Mouse (Mus musculus): ENCODE results near the gene Sh3pxd2b. TPM values are rescaled to one million over a fixed set of nuclear protein-coding genes. Genes with fewer than 3 reads are reported as not detected.

The Sh3pxd2b gene
- total RNA-seq, 1 experiment from 2014 or later: 3.0 TPM

DNA sequence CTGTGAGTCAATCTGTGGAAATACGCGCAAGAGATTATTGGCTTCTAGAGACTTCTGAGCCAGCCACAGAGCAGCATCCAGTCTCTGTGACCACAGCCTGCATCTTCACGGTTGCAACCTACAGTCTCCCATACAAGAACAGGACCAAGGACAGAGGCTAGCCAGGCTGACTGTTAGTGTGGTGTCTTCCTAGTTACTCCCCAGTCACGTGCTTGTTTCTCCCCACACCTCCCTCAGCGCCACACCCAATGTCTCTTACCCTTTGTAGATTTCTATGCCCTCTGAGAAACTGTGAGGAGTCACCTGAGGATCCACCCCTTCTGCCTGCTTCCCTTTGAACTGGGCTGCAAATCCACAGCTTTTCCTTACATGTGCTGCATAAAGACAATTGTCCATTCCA is 72.4 kb downstream of the Sh3pxd2b start:
- ATAC-seq (replicated peaks; ENCODE audit: low read depth, poor library complexity, severe bottlenecking): no peak

DNA sequence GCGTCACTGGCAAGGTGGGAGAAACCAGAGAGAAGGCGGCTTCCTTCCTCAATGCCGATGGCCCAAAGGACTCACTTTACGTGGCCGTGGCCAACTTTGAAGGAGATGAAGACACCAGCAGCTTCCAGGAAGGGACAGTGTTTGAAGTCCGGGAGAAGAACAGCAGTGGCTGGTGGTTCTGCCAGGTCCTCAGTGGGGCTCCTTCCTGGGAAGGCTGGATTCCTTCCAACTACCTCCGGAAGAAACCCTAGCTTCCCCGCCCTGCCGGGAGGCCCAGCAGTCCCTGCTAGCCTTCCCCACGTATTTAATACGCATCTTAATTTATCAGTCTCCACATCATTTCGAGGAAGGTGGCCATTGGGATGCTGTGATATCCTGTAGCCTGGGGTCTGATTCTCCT is 75.7 kb downstream of the Sh3pxd2b start:
- no peak for ATAC-seq (replicated peaks; ENCODE audit: low read depth, poor library complexity, severe bottlenecking)

DNA sequence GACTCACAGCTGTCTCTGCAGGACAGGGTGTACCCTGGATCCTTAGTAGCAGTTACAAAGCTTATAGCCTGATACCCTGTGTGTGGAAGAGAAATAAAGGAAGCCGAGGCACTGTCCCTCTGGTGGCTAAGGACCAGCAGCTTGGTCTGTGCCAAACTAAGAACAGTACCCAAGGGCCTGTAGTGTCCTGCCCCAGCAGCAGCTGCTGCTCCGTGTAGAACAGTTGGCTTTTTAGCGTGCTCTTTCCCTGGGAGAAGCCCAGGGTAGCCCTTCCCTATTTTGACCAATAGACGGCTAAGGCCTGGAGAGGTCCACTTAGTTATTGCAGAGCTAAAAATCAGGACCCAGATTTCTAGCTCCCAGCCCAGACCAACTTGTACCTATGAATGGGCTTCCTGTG is 77.0 kb downstream of the Sh3pxd2b start:
- ATAC-seq (replicated peaks; ENCODE audit: low read depth, poor library complexity, severe bottlenecking): no peak

DNA sequence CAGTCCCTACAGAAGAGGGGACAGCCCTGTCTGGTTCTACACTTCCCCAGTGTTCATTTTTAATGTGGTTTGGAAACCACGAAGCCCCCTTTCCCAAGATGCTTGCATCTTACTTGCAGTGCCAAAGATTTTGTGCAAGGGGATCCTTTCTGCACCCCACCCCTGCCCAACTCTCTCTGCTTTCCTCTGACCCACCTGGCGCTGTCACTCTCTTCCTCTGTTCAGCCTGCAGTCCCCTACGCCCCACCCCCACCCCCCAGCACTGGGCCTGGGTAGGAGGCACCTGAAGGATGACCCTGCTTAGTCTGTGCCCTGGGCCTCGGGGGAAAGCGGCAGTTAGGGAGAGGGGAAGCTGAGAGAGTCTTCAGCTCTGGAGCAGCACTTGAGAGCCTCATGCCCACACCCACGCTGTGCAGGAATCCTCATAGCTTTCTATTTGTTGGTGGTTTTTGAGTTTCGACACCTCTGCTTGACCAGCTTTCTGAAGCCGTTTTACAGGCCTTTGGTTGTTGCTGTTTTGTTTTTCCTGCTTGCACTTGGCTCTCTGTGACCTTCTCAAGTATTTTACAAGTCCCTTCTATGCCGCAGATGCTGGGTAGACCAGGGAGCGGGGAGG is 77.5 kb downstream of the Sh3pxd2b start:
- ATAC-seq (replicated peaks; ENCODE audit: low read depth, poor library complexity, severe bottlenecking): no peak

DNA sequence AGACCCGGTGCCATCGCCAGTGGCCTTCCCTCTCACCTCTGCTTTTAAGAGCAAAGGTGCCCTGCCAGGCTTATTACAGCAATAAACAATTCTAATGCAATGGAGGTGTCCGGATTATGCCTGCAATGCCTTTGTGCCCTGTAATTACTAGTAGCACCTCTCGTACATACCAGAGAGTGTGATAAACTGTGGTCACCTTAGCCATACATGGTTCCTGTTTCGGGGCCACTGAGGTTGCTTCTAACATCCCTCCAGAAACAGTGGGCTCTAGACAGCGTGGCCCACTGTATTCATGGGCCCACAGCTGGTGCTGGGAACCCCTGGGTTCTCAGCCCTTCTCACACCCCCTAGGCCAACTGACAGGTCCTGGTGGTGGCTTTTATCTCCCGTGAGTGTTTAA is 79.9 kb downstream of the Sh3pxd2b start:
- ATAC-seq (replicated peaks; ENCODE audit: low read depth, poor library complexity, severe bottlenecking): peak; percentile 42; the same call in 1 of the 2 replicates

DNA sequence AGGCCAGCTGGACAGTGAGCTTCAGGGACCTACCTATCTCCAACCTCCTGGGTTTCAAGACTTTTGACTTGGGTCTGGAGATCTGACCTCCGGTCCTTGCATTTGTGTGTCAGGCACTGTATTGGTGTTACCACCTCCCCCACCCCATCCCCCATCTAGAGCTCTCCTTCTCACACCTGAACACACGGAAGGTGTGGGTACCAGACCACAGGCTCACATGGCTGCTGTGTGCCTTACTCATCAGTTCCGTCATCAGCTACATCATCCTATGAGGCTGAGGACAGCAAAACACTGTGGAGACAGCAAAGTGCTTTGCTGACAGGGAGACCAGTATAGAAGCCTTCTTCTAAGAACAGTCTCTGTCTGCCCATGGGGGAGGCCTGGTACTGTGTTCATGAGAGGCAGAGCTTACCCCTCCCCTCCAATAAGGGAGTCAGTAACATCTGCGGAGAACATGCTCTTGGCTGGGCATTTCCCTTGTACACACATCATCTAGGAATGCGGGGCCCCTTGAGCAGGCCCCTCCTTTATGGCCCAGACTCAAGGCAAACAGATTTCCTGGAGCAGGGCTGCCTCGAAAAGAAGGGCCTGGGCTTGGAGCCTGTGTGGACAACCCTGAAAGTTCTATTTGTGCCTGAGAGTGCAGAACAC is 87.9 kb downstream of the Sh3pxd2b start:
- ATAC-seq (replicated peaks; ENCODE audit: low read depth, poor library complexity, severe bottlenecking): no peak

DNA sequence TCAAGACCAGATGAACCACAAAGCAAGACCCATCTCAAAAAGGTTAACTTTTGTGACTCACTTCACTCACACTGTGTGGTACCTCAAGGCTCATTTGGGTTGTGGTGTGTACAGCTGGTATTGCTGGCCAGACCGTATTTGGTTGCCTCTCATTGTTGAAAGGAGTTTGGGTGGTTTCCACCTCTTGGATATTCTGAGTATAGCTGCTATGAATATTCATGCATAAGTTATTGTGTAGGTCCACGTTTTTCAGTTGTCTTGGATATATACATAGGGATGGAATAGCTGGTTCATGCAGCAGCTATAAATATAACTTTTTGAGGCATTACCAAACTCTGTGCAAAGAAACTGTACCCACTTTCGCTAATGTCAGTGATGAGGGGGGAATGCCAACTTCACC is 95.0 kb downstream of the Sh3pxd2b start:
- ATAC-seq (replicated peaks; ENCODE audit: low read depth, poor library complexity, severe bottlenecking): no peak

DNA sequence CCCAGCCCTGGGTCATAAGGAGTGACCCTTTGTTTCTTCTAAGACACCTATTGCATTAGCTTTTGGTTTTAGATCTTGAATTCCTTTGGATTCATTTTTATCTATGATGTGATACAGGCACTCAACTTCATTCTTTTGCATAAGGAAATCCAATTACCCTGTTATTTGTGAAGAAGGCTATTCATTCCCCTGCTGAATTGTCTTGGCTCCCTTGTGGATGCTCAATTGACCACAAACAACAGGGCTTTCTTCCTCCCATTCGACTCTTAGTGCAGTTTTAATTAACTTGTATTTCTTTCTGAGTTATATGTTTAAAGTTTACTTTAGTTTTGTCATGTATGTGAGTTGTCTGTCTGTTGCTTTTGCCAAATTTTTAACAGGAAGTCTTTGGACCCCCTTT is 96.6 kb downstream of the Sh3pxd2b start:
- no peak for ATAC-seq (replicated peaks; ENCODE audit: low read depth, poor library complexity, severe bottlenecking)

DNA sequence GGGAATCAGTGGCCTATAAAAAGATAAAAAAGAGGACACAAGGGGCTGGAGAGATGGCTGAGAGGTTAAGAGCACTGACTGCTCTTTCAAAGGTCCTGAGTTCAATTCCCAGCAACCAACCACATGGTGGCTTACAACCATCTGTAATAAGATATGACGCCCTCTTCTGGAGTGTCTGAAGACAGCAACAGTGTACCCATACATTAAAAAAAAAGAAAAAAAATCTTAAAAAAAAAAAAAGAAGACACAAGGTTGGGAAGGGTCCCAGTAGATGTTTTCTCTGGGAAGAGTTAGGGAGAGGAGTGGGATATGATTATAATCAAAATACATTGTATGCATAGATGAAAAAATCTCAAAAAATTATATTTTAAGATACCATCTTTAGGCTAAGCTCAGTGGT is 97.5 kb downstream of the Sh3pxd2b start:
- ATAC-seq (replicated peaks; ENCODE audit: low read depth, poor library complexity, severe bottlenecking): no peak

DNA sequence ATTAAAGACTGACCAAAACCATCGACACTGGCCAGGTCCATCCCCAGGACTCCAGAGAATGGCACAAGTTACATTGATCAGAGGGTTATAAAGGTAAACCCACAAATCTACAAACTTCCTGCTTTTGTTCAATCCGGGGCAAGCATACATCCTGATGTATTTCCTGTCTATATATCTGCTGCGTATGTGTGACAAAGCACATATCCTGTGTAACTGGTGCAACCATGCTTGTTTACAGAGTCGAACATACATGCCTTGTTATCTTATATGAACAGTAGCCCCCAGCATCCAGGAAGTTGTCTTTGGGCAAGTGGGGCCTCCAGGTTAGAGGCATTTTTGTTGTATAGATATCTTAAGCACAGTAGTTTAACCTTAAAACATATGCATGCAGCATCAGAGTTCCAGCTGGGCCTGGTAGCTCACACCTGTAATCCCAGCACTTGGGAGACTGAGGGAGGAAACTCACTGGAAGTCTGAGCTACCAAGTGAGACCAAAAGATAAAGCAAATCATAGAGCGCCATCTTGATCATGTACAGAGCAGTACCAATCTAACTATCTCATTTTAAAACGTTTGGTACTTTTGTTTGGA is 98.1 kb downstream of the Sh3pxd2b start:
- peak; percentile 96 for ATAC-seq (replicated peaks; ENCODE audit: low read depth, poor library complexity, severe bottlenecking)

DNA sequence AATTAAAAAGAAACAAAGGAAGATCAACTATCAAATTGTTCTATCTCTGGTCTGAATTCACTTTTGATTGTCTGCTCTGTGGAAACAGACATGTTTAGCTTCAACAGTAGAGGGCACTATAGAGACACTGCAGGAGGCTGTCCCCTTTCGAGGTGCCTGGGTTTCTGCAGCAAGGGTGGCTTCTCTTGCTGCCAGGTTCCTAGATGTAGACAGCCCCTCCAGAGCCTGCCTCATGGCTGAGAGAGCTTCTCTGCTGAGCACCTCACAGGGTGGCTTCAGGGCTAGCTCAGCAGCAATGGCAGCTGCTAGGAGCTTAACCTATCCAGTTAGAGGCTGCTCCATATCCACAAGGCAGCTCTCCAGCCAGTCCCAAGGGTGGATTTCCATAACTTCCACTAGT is 102.6 kb downstream of the Sh3pxd2b start:
- ATAC-seq (replicated peaks; ENCODE audit: low read depth, poor library complexity, severe bottlenecking): peak; percentile 50

DNA sequence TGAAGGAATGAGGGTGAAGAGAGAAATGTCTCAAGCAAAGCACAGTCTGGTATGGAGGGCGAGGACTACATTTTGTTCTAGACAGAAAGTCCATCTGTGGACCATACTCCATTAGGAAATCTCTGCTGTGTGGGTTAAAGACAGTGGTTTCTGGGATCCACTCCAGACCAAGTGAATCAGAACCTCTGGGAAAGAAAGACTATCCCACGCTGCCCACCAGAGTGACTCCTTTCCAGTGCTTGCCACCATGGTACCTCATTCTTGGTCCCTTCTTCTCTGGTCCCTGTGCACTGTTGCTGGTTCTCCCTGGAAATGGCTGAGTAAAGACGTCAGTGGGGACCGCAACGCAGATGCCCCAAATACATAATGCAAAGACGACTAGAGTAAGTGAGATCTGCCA is 103.7 kb downstream of the Sh3pxd2b start:
- no peak for ATAC-seq (replicated peaks; ENCODE audit: low read depth, poor library complexity, severe bottlenecking)

DNA sequence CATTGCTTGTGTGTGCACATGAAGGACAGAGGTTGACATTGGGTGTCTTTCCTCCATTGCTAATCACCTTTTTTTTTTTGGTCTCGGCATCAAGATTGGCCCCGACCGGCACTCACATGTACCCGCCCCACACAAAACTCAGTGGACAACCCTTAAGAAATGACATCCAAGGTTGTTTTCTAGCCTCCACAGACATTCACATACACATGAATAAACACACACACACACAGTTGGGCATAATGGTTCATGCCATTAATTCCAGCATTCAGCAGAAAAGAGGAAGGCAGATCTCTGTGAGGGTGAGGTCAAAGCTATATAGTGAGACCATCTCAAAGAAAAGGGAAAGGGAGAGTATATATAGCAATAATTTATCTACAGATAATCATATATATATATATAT is 105.1 kb downstream of the Sh3pxd2b start:
- ATAC-seq (replicated peaks; ENCODE audit: low read depth, poor library complexity, severe bottlenecking): no peak

DNA sequence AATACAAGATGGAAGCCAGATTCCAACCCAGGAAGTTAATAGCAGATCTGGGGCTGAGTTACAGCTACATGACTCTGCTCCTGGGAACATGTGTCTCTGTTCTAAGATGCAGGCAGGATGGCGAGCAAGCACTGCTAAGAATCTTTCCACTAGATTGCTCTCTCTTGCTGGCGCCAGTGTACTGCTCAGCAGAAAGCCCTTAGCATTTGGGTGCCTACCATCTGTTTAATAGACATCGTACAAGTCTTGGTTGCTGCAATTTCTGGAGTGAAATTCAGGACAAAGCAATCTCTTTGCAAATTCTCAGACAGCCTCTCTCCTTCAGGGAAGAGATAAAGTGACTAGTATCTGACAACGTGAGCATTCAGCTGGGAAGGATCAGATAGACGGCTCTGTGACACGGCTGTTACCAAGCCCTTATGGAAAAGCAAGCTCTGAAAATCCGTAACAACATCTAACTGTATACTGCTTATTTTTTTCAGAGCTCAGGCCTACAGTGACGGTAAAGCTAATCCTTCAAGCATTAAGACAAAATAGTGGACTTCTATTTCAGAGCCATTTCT is 105.8 kb downstream of the Sh3pxd2b start:
- ATAC-seq (replicated peaks; ENCODE audit: low read depth, poor library complexity, severe bottlenecking): no peak

DNA sequence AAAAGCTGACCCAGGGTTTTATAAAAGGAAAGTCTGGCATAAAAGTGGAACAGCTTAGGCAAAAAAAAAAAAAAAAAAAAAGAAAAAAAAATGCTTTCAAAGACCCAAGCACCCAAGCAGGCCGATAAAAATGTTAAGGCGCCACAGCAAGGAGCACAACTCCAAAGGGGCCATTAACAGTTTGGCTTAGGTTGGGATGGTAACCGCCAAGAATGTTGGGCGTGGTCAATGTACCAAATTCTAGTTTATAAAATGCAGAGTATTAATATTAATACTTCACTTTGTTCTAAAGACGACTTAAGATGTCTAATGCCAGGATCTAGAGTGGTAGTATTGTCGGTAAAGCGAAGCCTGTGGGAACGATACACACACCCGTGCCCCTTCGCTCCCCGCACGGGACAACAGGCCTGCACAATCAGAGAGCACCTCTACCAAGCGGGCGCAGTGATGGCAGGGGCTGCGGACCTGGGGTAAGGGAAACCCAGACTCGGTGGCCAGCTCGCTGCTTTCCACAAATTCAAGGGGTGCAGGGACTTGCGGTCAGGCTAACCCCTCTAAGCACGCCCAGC is 106.7 kb downstream of the Sh3pxd2b start:
- no peak; the same call in 1 of the 2 replicates for ATAC-seq (replicated peaks; ENCODE audit: low read depth, poor library complexity, severe bottlenecking)

DNA sequence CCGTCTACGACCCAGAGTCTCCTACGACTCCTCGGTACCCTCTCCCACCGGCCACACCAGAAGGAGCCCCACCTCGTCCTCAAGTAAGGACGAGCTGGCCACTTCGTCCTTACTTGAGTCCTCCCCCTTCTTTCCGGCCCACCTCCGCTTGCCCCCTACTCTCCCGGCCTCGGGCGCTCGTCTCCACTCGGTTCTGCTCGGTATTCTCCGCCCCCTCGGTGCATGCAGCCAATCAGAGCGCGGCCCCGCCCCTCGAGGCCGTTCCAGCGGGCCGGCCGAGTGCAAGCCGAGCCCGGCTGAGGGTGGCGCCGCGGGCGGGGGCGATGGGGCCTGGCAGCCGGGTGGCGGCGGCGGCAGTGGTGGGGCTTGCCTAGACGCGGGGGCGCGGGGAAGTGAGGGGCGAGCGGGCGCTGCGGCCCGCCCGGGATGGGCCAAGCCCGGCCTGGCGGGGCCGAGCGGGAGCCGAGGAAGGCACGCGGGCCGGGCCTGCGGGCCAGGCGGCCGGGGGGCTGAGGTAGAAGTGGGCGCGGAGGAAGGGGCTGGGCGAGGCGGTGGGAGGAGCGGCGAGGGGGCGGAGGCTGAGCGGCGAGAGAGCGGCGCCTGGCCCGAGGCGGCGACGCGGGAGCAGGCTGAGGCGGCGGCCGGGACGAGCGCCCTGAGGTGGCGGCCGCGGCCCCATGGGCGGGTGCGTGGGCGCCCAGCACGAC is 107.3 kb downstream of the Sh3pxd2b start, which contains the start of gene Ubtd2:
TSS of gene Ubtd2 (plus strand) at position 571 of the 707 bp plus-strand sequence.
- ATAC-seq (replicated peaks; ENCODE audit: low read depth, poor library complexity, severe bottlenecking): peak; percentile 91

DNA sequence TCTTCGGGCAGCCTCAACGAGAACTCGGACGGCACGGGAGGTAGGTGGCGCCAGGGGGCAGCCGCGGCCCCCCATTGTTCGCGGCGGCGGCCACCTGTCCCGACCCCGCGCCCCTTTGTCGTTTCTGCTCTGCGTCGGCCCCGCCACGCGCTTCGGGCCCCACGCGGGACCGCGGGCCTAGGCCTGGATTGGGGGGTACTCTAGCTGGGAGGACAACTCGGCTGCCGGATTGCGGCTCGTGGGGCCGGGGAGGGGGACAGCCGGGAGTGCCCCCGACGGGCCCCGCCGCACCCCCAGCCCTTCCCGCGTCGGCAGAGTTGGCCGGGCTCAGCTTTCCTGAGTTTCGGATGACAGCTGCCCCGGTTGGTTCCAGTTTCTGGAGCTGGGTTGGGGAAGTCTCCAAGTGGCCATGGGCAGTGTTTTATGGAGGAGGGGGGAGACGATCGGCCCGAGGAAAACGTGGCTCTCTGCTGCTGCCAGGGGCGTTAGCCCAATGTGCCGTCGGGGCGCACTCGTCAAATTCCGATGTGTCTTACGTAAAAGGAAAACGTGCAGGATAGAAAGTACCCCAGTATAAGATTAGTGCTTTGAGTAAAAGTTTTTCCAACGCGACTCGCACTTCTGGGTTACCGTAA is 108.0 kb downstream of the Sh3pxd2b start:
- no peak for ATAC-seq (replicated peaks; ENCODE audit: low read depth, poor library complexity, severe bottlenecking)

DNA sequence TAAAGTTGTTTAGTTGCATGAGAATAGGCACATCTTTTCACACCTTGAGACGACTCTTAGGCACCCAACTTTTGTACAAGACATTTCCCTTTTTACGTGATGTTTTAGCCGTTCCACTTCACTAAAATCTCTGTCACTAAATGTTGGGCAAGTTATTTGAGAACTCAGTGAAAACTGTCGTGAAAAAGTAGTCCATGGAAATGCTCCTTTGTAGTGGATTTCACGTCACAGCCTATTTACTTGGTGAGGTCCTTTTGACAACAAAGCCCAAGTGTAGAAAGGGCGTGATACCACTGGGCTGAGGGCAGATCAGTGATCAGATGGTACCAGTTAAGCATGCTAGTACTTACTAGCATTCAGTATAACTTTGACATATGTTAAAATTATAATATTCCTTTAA is 108.7 kb downstream of the Sh3pxd2b start:
- ATAC-seq (replicated peaks; ENCODE audit: low read depth, poor library complexity, severe bottlenecking): no peak

DNA sequence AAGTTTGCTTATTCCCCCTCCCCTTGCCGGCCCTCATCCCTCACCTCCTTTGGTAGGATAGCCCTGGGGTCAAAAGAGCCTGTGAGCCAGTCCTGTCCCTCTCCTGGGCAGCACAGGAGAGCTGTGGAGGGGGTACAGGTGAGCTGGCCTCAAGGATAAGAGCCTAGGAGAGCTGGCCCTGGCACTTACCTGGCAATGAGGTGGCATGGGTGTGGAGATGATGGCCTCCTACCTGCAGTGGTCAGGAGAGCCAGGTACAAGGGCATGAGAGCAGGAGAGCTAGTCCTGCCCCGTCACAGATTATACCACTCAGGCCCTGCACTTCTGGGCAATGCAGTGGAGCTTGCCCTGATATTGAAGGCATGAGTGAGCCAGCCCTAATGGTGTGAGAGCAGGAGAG is 116.7 kb downstream of the Sh3pxd2b start:
- no peak for ATAC-seq (replicated peaks; ENCODE audit: low read depth, poor library complexity, severe bottlenecking)

DNA sequence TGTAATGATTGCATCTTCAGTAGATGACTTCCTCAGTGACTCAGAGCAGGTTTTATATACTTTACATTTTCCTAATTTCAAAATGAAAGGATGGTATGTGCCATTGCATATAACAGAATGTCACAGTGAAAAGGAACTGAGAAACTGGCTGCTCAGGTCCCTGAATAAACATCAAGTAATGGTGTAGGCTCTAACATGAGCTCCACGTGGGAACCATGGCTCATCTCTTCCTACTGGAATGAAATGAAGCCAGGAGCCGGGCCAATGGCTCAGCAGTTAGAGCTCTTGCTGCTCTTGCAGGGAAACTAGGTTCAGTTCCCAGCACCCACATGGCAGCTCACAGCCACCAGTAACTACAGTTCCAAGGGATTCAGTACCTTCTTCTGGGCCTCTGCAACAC is 124.3 kb downstream of the Sh3pxd2b start:
- ATAC-seq (replicated peaks; ENCODE audit: low read depth, poor library complexity, severe bottlenecking): no peak

Data from common myeloid progenitor, adult 5-6 weeks (primary cell).